In the genomic region with DNA sequence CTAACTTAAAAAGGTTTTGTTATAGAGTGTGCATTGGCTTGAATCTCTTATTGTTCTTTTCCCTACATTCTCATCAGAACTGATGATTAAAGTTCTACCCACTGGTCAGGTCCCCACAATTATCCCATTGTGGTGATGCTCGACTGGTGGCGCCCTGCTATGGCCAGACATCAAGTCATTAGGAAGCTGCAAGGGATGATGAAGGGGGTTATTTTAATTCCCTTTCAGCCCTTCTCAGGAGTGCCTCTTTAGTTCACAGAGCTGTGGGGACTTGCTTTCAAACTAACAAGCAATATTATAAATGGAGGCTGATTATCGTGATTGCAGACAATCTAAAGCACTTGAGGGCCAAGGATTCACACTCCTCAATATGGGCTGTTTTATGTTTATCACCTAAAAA, we compare ENCODE assay signal across 20 mouse cellular contexts.
"Had no signal": no experiment of that assay in that cellular context is flagged by ENCODE, and none has a peak within 500 bp of the region (broad histone marks: within the 10 kb centered on the region; RNA-seq: fewer than 3 reads in every experiment).

No protein-coding gene starts in this region.

- H3K36me3 ChIP-seq: liver, embryonic 13.5 days; liver, embryonic 15.5 days; lung, embryonic 15.5 days; midbrain, embryonic 10.5 days; midbrain, embryonic 12.5 days; midbrain, embryonic 15.5 days; neural tube, embryonic 12.5 days had no signal

- H3K9ac ChIP-seq: liver, embryonic 13.5 days; liver, embryonic 15.5 days; liver, postnatal 0 days; lung, embryonic 15.5 days; midbrain, embryonic 12.5 days; midbrain, embryonic 15.5 days; neural tube, embryonic 12.5 days had no signal

- H3K4me1 ChIP-seq: liver, embryonic 13.5 days; liver, embryonic 15.5 days; lung, embryonic 15.5 days; midbrain, embryonic 10.5 days; midbrain, embryonic 12.5 days; midbrain, embryonic 15.5 days; neural tube, embryonic 12.5 days had no signal

- H3K4me3 ChIP-seq: liver, embryonic 13.5 days; liver, embryonic 15.5 days; lung, embryonic 15.5 days; midbrain, embryonic 10.5 days; midbrain, embryonic 12.5 days; midbrain, embryonic 15.5 days; myocyte; neural tube, embryonic 12.5 days had no signal

- H3K27ac ChIP-seq: liver, embryonic 13.5 days; liver, embryonic 15.5 days; lung, embryonic 15.5 days; macrophage; midbrain, embryonic 10.5 days; midbrain, embryonic 12.5 days; midbrain, embryonic 15.5 days; neural tube, embryonic 12.5 days had no signal

- H3K9me3 ChIP-seq: liver, embryonic 13.5 days; liver, embryonic 15.5 days; lung, embryonic 15.5 days; midbrain, embryonic 10.5 days; midbrain, embryonic 12.5 days; midbrain, embryonic 15.5 days; neural tube, embryonic 12.5 days had no signal

- DNase-seq: liver, embryonic 13.5 days; liver, postnatal 0 days; lung, adult 2 months; lung, postnatal 14 days; lung, postnatal 36 days; right cerebral cortex, postnatal 25 days; right cerebral cortex, postnatal 4 days; spleen, adult 18-20 months; thymus, adult 18-20 months; thymus, postnatal 14 days; thymus, postnatal 36 days had no signal

- H3K27me3 ChIP-seq: liver, embryonic 13.5 days; liver, embryonic 15.5 days; lung, embryonic 15.5 days; midbrain, embryonic 12.5 days; midbrain, embryonic 15.5 days; neural tube, embryonic 12.5 days had no signal

- H3K4me2 ChIP-seq: liver, embryonic 13.5 days; liver, embryonic 15.5 days; lung, embryonic 15.5 days; midbrain, embryonic 12.5 days; midbrain, embryonic 15.5 days; neural tube, embryonic 12.5 days had no signal

- ATAC-seq: liver, postnatal 0 days; lung, postnatal 0 days; midbrain, embryonic 15.5 days had no signal
